Mouse (Mus musculus) kidney, embryonic 15.5 days (tissue): ENCODE measurements around the gene Por. TPM values are rescaled to one million over a fixed set of nuclear protein-coding genes. Genes with fewer than 3 reads are reported as not detected.
A peak's percentile ranks its signal among the peaks of the same experiment; 100 is the strongest.

Experiments
- ATAC-seq: fragments of 200-750 bp; cut with Nextera tagmentation; replicated peaks from 2 replicates; pipeline ENCODE4 v1.8.0; 2017; ENCODE audit warnings: moderate TSS enrichment; ENCODE audit not compliant: low FRiP score
- H3K27ac ChIP-seq: fragments of 300-500 bp; sonication (generic); 2 replicates; pipeline ENCODE4 v1.5.1; 2015; ENCODE audit warnings: mild to moderate bottlenecking, inconsistent platforms
- H3K27me3 ChIP-seq: fragments of 300-500 bp; sonication (generic); 2 replicates; pipeline ENCODE4 v1.6.1; 2015; ENCODE audit warnings: inconsistent platforms
- H3K36me3 ChIP-seq: fragments of 300-500 bp; sonication (generic); 2 replicates; pipeline ENCODE4 v1.6.1; 2015; ENCODE audit warnings: inconsistent platforms
- H3K4me1 ChIP-seq: fragments of 300-500 bp; sonication (generic); 2 replicates; pipeline ENCODE4 v1.6.1; 2015; ENCODE audit warnings: inconsistent platforms
- H3K4me2 ChIP-seq: fragments of 300-500 bp; sonication (generic); 2 replicates; pipeline ENCODE4 v1.6.1; 2015; ENCODE audit warnings: moderate library complexity, mild to moderate bottlenecking, inconsistent platforms
- H3K4me3 ChIP-seq: fragments of 300-500 bp; sonication (generic); replicated peaks from 2 replicates; pipeline ENCODE4 v1.5.1; 2015; ENCODE audit warnings: mild to moderate bottlenecking, inconsistent platforms
- H3K9ac ChIP-seq: fragments of 300-500 bp; sonication (generic); 2 replicates; pipeline ENCODE4 v1.6.1; 2015; ENCODE audit warnings: mild to moderate bottlenecking, inconsistent platforms
- H3K9me3 ChIP-seq: fragments of 300-500 bp; sonication (generic); replicated peaks from 2 replicates; pipeline ENCODE4 v1.6.1; 2016; ENCODE audit warnings: inconsistent platforms
- WGBS: fragments of 180-500 bp; shearing (Covaris S2); methylation state at CpG from one replicate; pipeline ENCODE4 v1.1.7; 2015; ENCODE audit warnings: mixed read lengths; 5-methylcytosine and 5-hydroxymethylcytosine counted together
- polyA plus RNA-seq: library from polyadenylated mRNA; unstranded; fragments of >200 nt; fragmentation: Nextera tagmentation; extraction: Ambion mirVana; gene quantifications from 2 replicates; pipeline ENCODE4 v1.2.1, GENCODE M21; 2015

Por gene
- polyA plus RNA-seq, 1 experiment from 2014 or later, result 89.0 TPM

GRCm38 (mm10) chr5:135705383-135705782 lies 35.5 kb downstream of the Por start:
- WGBS, result 93% methylated on average over 4 of the region's 4 CpGs
- peaks cover 2% of the 10 kb centered on the region for H3K4me1 ChIP-seq
- no peaks in the 10 kb centered on the region for H3K9me3 ChIP-seq
- H3K9ac ChIP-seq, result no peak overlapping the region
- no peak overlapping the region for H3K4me2 ChIP-seq
- no peak for ATAC-seq
- no peak overlapping the region for H3K4me3 ChIP-seq
- H3K27me3 ChIP-seq, result no peaks in the 10 kb centered on the region
- H3K36me3 ChIP-seq, result peaks cover 41% of the 10 kb centered on the region
- no peak overlapping the region for H3K27ac ChIP-seq

GRCm38 (mm10) chr5:135707039-135707438 lies 37.2 kb downstream of the Por start:
- Histone ChIP-seq H3K36me3 (peaks cover 28% of the 10 kb centered on the region), H3K4me2 (no peak overlapping the region), H3K4me3 (no peak overlapping the region), H3K27me3 (no peaks in the 10 kb centered on the region), H3K9ac (no peak overlapping the region), H3K27ac (no peak overlapping the region), H3K9me3 (no peaks in the 10 kb centered on the region), H3K4me1 (peaks cover 19% of the 10 kb centered on the region)
- ATAC-seq, result no peak
- WGBS, result 93% methylated on average over 13 of the region's 13 CpGs

- Histone ChIP-seq H3K4me3 (no peak overlapping the region), H3K27ac (no peak overlapping the region), H3K4me2 (no peak overlapping the region), H3K9ac (no peak overlapping the region), H3K9me3 (no peaks in the 10 kb centered on the region), H3K27me3 (no peaks in the 10 kb centered on the region), H3K36me3 (peaks cover 22% of the 10 kb centered on the region), H3K4me1 (peaks cover 27% of the 10 kb centered on the region)
- 52% methylated on average over 1 of the region's 1 CpGs for WGBS
- ATAC-seq, result no peak
Observed at GRCm38 (mm10) chr5:135707855-135708254, 38.0 kb downstream of the Por start.

GRCm38 (mm10) chr5:135709716-135710115 lies 39.9 kb downstream of the Por start:
- Histone ChIP-seq H3K9ac (no peak overlapping the region), H3K4me1 (peaks cover 42% of the 10 kb centered on the region), H3K36me3 (peaks cover 22% of the 10 kb centered on the region), H3K4me3 (no peak overlapping the region), H3K27ac (no peak overlapping the region), H3K4me2 (no peak overlapping the region), H3K9me3 (no peaks in the 10 kb centered on the region), H3K27me3 (no peaks in the 10 kb centered on the region)
- ATAC-seq, result no peak
- 97% methylated on average over 5 of the region's 5 CpGs for WGBS

GRCm38 (mm10) chr5:135710599-135711214 lies 40.9 kb downstream of the Por start:
- Histone ChIP-seq H3K4me3 (no peak overlapping the region), H3K4me2 (no peak overlapping the region), H3K4me1 (peaks cover 45% of the 10 kb centered on the region), H3K27ac (peak overlapping the region; percentile 86), H3K36me3 (peaks cover 25% of the 10 kb centered on the region), H3K9me3 (no peaks in the 10 kb centered on the region), H3K9ac (no peak overlapping the region), H3K27me3 (no peaks in the 10 kb centered on the region)
- ATAC-seq, result no peak
- 79% methylated on average over 7 of the region's 7 CpGs for WGBS

- Histone ChIP-seq H3K9ac (no peak overlapping the region), H3K27me3 (no peaks in the 10 kb centered on the region), H3K27ac (peak overlapping the region; percentile 86), H3K4me1 (peaks cover 45% of the 10 kb centered on the region), H3K4me3 (no peak overlapping the region), H3K36me3 (peaks cover 32% of the 10 kb centered on the region), H3K4me2 (no peak overlapping the region), H3K9me3 (no peaks in the 10 kb centered on the region)
- WGBS, result 55% methylated on average over 13 of the region's 13 CpGs
- ATAC-seq, result peak; percentile 73
Observed at GRCm38 (mm10) chr5:135711582-135712355, 41.9 kb downstream of the Por start.

GRCm38 (mm10) chr5:135712803-135713202 lies 43.0 kb downstream of the Por start:
- H3K4me3 ChIP-seq, result no peak overlapping the region
- H3K27ac ChIP-seq, result peak overlapping the region; percentile 86
- H3K36me3 ChIP-seq, result peaks cover 32% of the 10 kb centered on the region
- no peak overlapping the region for H3K4me2 ChIP-seq
- H3K9ac ChIP-seq, result no peak overlapping the region
- 77% methylated on average over 4 of the region's 4 CpGs for WGBS
- no peaks in the 10 kb centered on the region for H3K27me3 ChIP-seq
- H3K9me3 ChIP-seq, result no peaks in the 10 kb centered on the region
- peaks cover 45% of the 10 kb centered on the region for H3K4me1 ChIP-seq
- ATAC-seq, result no peak

- no peak overlapping the region for H3K9ac ChIP-seq
- ATAC-seq, result peak; percentile 58
- no peaks in the 10 kb centered on the region for H3K9me3 ChIP-seq
- peaks cover 45% of the 10 kb centered on the region for H3K4me1 ChIP-seq
- no peak overlapping the region for H3K4me3 ChIP-seq
- peak overlapping the region; percentile 86 for H3K27ac ChIP-seq
- 39% methylated on average over 16 of the region's 16 CpGs for WGBS
- peak overlapping the region; percentile 27; the same call in 1 of the 2 replicates for H3K4me2 ChIP-seq
- no peaks in the 10 kb centered on the region for H3K27me3 ChIP-seq
- peaks cover 38% of the 10 kb centered on the region for H3K36me3 ChIP-seq
Observed at GRCm38 (mm10) chr5:135713441-135714218, 43.8 kb downstream of the Por start.

- Histone ChIP-seq H3K9me3 (no peaks in the 10 kb centered on the region), H3K36me3 (peaks cover 36% of the 10 kb centered on the region), H3K4me2 (no peak overlapping the region), H3K9ac (no peak overlapping the region), H3K27ac (no peak overlapping the region), H3K27me3 (no peaks in the 10 kb centered on the region), H3K4me1 (peaks cover 40% of the 10 kb centered on the region), H3K4me3 (no peak overlapping the region)
- WGBS, result 60% methylated on average over 10 of the region's 10 CpGs
- ATAC-seq, result no peak
Observed at GRCm38 (mm10) chr5:135715624-135716023, 45.8 kb downstream of the Por start.

- 72% methylated on average over 10 of the region's 10 CpGs for WGBS
- Histone ChIP-seq H3K4me2 (no peak overlapping the region), H3K4me1 (peaks cover 26% of the 10 kb centered on the region), H3K27me3 (no peaks in the 10 kb centered on the region), H3K4me3 (no peak overlapping the region), H3K27ac (no peak overlapping the region), H3K36me3 (peaks cover 39% of the 10 kb centered on the region), H3K9me3 (no peaks in the 10 kb centered on the region), H3K9ac (no peak overlapping the region)
- ATAC-seq, result no peak
Observed at GRCm38 (mm10) chr5:135719586-135720120, 49.8 kb downstream of the Por start.

- no peaks in the 10 kb centered on the region for H3K9me3 ChIP-seq
- no peak overlapping the region for H3K4me3 ChIP-seq
- H3K4me1 ChIP-seq, result peaks cover 30% of the 10 kb centered on the region
- no peak overlapping the region for H3K4me2 ChIP-seq
- no peak for ATAC-seq
- H3K36me3 ChIP-seq, result peaks cover 39% of the 10 kb centered on the region
- H3K27me3 ChIP-seq, result no peaks in the 10 kb centered on the region
- H3K27ac ChIP-seq, result no peak overlapping the region
- H3K9ac ChIP-seq, result no peak overlapping the region
- 78% methylated on average over 3 of the region's 3 CpGs for WGBS
Observed at GRCm38 (mm10) chr5:135720121-135720520, 50.3 kb downstream of the Por start.

GRCm38 (mm10) chr5:135721076-135721475 lies 51.2 kb downstream of the Por start:
- H3K9me3 ChIP-seq, result no peaks in the 10 kb centered on the region
- no peak overlapping the region for H3K27ac ChIP-seq
- no peaks in the 10 kb centered on the region for H3K27me3 ChIP-seq
- H3K4me2 ChIP-seq, result no peak overlapping the region
- H3K9ac ChIP-seq, result no peak overlapping the region
- H3K4me1 ChIP-seq, result peaks cover 36% of the 10 kb centered on the region
- 87% methylated on average over 8 of the region's 8 CpGs for WGBS
- H3K4me3 ChIP-seq, result no peak overlapping the region
- ATAC-seq, result no peak
- peaks cover 32% of the 10 kb centered on the region for H3K36me3 ChIP-seq
